Mouse (Mus musculus): ENCODE data around the gene A2ml1.

GRCm38 (mm10) chr6:128549463-128550452, 31.6 kb downstream of the A2ml1 start:
- TF ChIP-seq POLR2A (IDR thresholded peaks at IDR 0.05; ENCODE audit: insufficient read depth, low read depth, low read length) (no peak), CTCF (IDR thresholded peaks at IDR 0.05; ENCODE audit: insufficient read depth, low read depth, low read length) (no peak)
